Mouse (Mus musculus): ENCODE measurements around the gene Tor1b. TPM values are rescaled to one million over a fixed set of nuclear protein-coding genes. Genes with fewer than 3 reads are reported as not detected.

Tor1b gene
- polyA plus RNA-seq, 2 experiments = 39.6 to 45.3 TPM

DNA sequence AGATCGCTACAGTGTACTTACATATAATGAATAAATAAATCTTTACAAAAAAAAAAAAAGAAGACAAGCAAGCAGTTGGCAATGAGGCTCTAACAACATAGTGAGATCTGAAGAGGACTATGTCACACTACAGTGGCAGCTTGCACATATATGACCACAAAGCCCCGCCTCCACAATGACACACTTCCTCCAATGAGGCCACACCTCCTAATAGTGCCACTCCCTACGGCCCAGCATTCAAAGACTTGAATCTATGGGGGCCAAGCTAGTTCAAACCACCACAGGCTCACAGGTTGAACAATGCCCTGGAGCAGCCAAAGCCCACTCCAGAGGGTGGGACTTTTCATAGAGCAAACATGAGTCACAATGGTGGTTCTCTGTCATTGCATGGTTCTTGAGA, 20.8 kb upstream of the Tor1b start:
- Histone ChIP-seq H3K36me3 (ENCODE audit: control insufficient read depth, insufficient read depth, low read length) (no peaks in the 10 kb centered on the region), H3K4me2 (replicated peaks; ENCODE audit: low read depth, low read length, severe bottlenecking) (no peak overlapping the region), H3K9ac (ENCODE audit: low read depth, low read length, severe bottlenecking) (no peak overlapping the region), H3K4me3 (replicated peaks; ENCODE audit: low read length) (no peak overlapping the region), H3K27ac (replicated peaks; ENCODE audit: low read depth, low read length) (no peak overlapping the region), H3K27me3 (ENCODE audit: control insufficient read depth, insufficient read depth, low read length) (no peaks in the 10 kb centered on the region), H3K4me1 (ENCODE audit: control insufficient read depth, insufficient read depth, low read length) (peaks cover 11% of the 10 kb centered on the region), H3K9me3 (ENCODE audit: control insufficient read depth, low read length) (no peaks in the 10 kb centered on the region)
- DNase-seq (ENCODE audit: low spot score) = no peak
- 83% methylated on average over 3 of the region's 3 CpGs for WGBS
- no peak for ATAC-seq (ENCODE audit: low FRiP score, low read depth)
- no peak for TF ChIP-seq POLR2A (IDR thresholded peaks at IDR 0.05; ENCODE audit: borderline replicate concordance, extremely low read depth, insufficient read depth, insufficient read length)

GRCm38 (mm10) chr2:30933032-30933431, 19.7 kb upstream of the Tor1b start:
- no peak for TF ChIP-seq POLR2A (IDR thresholded peaks at IDR 0.05; ENCODE audit: borderline replicate concordance, extremely low read depth, insufficient read depth, insufficient read length)
- Histone ChIP-seq H3K4me3 (replicated peaks; ENCODE audit: low read length) (no peak overlapping the region), H3K4me2 (replicated peaks; ENCODE audit: low read depth, low read length, severe bottlenecking) (no peak overlapping the region), H3K9ac (ENCODE audit: low read depth, low read length, severe bottlenecking) (no peak overlapping the region), H3K9me3 (ENCODE audit: control insufficient read depth, low read length) (no peaks in the 10 kb centered on the region), H3K36me3 (ENCODE audit: control insufficient read depth, insufficient read depth, low read length) (no peaks in the 10 kb centered on the region), H3K27me3 (ENCODE audit: control insufficient read depth, insufficient read depth, low read length) (no peaks in the 10 kb centered on the region), H3K4me1 (ENCODE audit: control insufficient read depth, insufficient read depth, low read length) (peaks cover 11% of the 10 kb centered on the region), H3K27ac (replicated peaks; ENCODE audit: low read depth, low read length) (no peak overlapping the region)
- ATAC-seq (ENCODE audit: low FRiP score, low read depth) (no peak), DNase-seq (ENCODE audit: low spot score) (no peak)
- 84% methylated on average over 6 of the region's 6 CpGs for WGBS

DNA sequence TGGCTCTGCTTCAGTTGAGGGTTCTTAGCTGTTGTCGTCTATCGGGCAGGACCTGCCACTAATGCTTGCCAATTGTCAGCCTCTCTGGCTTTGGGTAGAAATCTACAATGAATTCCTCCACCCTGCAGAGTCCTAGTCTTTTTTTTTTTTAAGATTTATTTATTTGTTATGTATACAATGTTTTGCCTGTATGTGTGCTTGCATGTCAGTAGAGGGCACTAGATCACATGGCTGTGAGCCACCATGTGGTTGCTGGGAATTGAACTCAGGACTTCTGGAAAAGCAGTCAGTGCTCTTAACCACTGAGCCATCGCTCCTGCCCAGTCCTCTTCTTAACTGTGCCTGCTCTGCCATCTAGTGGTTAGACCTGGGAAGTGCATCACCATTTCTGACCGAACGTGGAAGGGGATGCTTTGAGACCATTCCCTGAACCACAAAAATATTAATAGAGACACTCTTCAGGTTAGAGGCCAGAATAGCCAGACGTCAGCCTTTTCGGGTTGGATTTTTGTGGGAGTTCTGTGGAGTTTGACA, 18.8 kb upstream of the Tor1b start:
- no peaks in the 10 kb centered on the region for H3K27me3 ChIP-seq (ENCODE audit: control insufficient read depth, insufficient read depth, low read length)
- H3K9me3 ChIP-seq (ENCODE audit: control insufficient read depth, low read length) = no peaks in the 10 kb centered on the region
- WGBS = 21% methylated on average over 7 of the region's 7 CpGs
- H3K27ac ChIP-seq (replicated peaks; ENCODE audit: low read depth, low read length) = no peak overlapping the region
- H3K9ac ChIP-seq (ENCODE audit: low read depth, low read length, severe bottlenecking) = no peak overlapping the region
- H3K4me1 ChIP-seq (ENCODE audit: control insufficient read depth, insufficient read depth, low read length) = peaks cover 10% of the 10 kb centered on the region
- no peaks in the 10 kb centered on the region for H3K36me3 ChIP-seq (ENCODE audit: control insufficient read depth, insufficient read depth, low read length)
- no peak overlapping the region for H3K4me3 ChIP-seq (replicated peaks; ENCODE audit: low read length)
- no peak for ATAC-seq (ENCODE audit: low FRiP score, low read depth)
- DNase-seq (ENCODE audit: low spot score) = peak; percentile 64
- no peak for TF ChIP-seq POLR2A (IDR thresholded peaks at IDR 0.05; ENCODE audit: borderline replicate concordance, extremely low read depth, insufficient read depth, insufficient read length)
- H3K4me2 ChIP-seq (replicated peaks; ENCODE audit: low read depth, low read length, severe bottlenecking) = no peak overlapping the region

DNA sequence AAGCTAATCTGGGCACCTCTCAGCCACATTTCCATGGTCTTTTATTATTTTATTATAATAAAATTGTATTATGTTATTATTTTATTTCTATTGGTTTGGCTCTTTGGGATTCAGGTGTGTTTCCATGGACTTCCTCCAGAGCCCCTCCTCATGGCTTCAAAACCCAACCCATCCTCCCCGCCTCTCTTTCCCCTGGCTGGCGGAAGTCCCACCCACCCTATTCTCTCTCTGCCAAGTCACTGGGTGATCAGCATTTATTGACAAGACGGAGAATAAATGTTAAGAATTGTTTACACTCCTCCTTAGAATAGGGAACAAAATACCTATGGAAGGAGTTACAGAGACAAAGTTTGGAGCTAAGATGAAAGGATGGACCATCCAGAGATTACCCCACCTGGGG, 16.0 kb upstream of the Tor1b start:
- DNase-seq (ENCODE audit: low spot score) (no peak), ATAC-seq (ENCODE audit: low FRiP score, low read depth) (no peak)
- Histone ChIP-seq H3K27ac (replicated peaks; ENCODE audit: low read depth, low read length) (no peak overlapping the region), H3K4me1 (ENCODE audit: control insufficient read depth, insufficient read depth, low read length) (no peaks in the 10 kb centered on the region), H3K9ac (ENCODE audit: low read depth, low read length, severe bottlenecking) (no peak overlapping the region), H3K27me3 (ENCODE audit: control insufficient read depth, insufficient read depth, low read length) (no peaks in the 10 kb centered on the region), H3K4me3 (replicated peaks; ENCODE audit: low read length) (no peak overlapping the region), H3K9me3 (ENCODE audit: control insufficient read depth, low read length) (no peaks in the 10 kb centered on the region), H3K4me2 (replicated peaks; ENCODE audit: low read depth, low read length, severe bottlenecking) (no peak overlapping the region), H3K36me3 (ENCODE audit: control insufficient read depth, insufficient read depth, low read length) (no peaks in the 10 kb centered on the region)
- TF ChIP-seq POLR2A (IDR thresholded peaks at IDR 0.05; ENCODE audit: borderline replicate concordance, extremely low read depth, insufficient read depth, insufficient read length) = no peak
- WGBS = 68% methylated on average over 3 of the region's 3 CpGs

DNA sequence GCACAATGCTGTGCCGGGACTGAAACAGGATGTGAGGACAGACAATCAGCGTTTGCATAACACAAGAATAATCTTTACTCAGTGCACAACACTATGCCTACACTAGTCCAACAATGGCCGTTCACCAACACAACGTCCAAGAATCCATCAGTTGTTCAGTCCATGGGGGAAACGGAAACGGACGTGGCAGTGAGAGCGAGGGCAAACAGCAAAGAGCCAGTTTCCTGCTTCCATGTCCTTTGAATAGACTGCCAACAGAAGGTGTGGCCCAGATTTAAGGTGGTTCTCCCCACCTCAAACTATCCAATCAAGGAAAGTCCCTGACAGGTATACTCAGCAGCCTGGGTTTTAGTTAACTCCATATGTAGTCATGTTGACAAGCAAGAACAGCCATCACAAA, 15.0 kb upstream of the Tor1b start:
- no peaks in the 10 kb centered on the region for H3K9me3 ChIP-seq (ENCODE audit: control insufficient read depth, low read length)
- no peak overlapping the region for H3K4me3 ChIP-seq (replicated peaks; ENCODE audit: low read length)
- H3K9ac ChIP-seq (ENCODE audit: low read depth, low read length, severe bottlenecking) = no peak overlapping the region
- TF ChIP-seq POLR2A (IDR thresholded peaks at IDR 0.05; ENCODE audit: borderline replicate concordance, extremely low read depth, insufficient read depth, insufficient read length) = no peak
- ATAC-seq (ENCODE audit: low FRiP score, low read depth) = no peak
- H3K27me3 ChIP-seq (ENCODE audit: control insufficient read depth, insufficient read depth, low read length) = no peaks in the 10 kb centered on the region
- H3K27ac ChIP-seq (replicated peaks; ENCODE audit: low read depth, low read length) = no peak overlapping the region
- no peak for DNase-seq (ENCODE audit: low spot score)
- H3K36me3 ChIP-seq (ENCODE audit: control insufficient read depth, insufficient read depth, low read length) = no peaks in the 10 kb centered on the region
- H3K4me2 ChIP-seq (replicated peaks; ENCODE audit: low read depth, low read length, severe bottlenecking) = no peak overlapping the region
- H3K4me1 ChIP-seq (ENCODE audit: control insufficient read depth, insufficient read depth, low read length) = no peaks in the 10 kb centered on the region
- 79% methylated on average over 8 of the region's 8 CpGs for WGBS

DNA sequence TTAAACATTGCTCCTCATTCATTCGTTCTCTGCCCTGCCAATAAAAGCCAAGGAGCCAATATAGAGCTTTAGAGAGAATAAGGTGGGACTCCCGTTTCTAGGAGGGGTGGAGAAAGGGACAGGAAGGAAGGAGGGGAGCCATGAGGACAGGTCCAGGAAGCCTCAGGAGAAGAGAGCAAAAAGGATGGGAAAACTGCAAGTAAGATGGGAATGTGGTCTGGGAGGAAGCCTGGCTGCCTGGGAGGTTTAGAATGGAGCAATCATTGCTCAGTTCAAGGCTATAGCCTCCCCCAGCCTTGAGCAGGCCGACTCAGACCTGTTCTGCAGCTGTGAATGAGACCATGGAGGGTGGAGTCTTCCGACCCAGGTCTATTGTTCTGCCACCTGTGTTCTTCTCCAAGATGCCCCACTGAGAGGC, 14.2 kb upstream of the Tor1b start:
- no peak for DNase-seq (ENCODE audit: low spot score)
- no peaks in the 10 kb centered on the region for H3K36me3 ChIP-seq (ENCODE audit: control insufficient read depth, insufficient read depth, low read length)
- H3K9ac ChIP-seq (ENCODE audit: low read depth, low read length, severe bottlenecking) = no peak overlapping the region
- WGBS = 41% methylated on average over 4 of the region's 4 CpGs
- H3K27me3 ChIP-seq (ENCODE audit: control insufficient read depth, insufficient read depth, low read length) = no peaks in the 10 kb centered on the region
- H3K4me1 ChIP-seq (ENCODE audit: control insufficient read depth, insufficient read depth, low read length) = no peaks in the 10 kb centered on the region
- no peak for TF ChIP-seq POLR2A (IDR thresholded peaks at IDR 0.05; ENCODE audit: borderline replicate concordance, extremely low read depth, insufficient read depth, insufficient read length)
- ATAC-seq (ENCODE audit: low FRiP score, low read depth) = no peak
- H3K27ac ChIP-seq (replicated peaks; ENCODE audit: low read depth, low read length) = no peak overlapping the region
- H3K4me3 ChIP-seq (replicated peaks; ENCODE audit: low read length) = no peak overlapping the region
- H3K9me3 ChIP-seq (ENCODE audit: control insufficient read depth, low read length) = no peaks in the 10 kb centered on the region
- no peak overlapping the region for H3K4me2 ChIP-seq (replicated peaks; ENCODE audit: low read depth, low read length, severe bottlenecking)
